Mouse (Mus musculus): ENCODE measurements around the gene Sod3.

DNA sequence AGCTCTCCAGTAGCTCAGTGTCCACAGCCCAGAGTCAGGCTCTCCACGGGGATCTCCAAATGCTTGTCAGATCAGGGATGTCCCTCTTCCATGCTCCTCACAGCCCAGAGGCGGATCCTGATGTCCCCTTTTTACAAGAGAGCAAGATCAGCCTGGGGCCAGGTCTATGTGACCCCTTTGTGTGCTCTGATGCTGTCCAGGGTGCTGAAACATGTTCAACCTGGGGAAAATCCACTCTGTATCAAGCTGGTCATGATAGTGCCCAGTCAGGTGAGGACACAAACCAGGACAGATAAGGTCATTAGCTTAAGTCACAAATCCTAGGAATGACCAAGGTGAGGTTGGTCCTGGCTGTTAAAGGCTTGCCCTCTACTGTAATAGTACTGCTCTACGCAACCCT lies 48.0 kb downstream of the Sod3 start:
- TF ChIP-seq CTCF (IDR thresholded peaks at IDR 0.05 in 2 of 3, conservative IDR thresholded peaks at IDR 0.05 in 1 of 3; ENCODE audit: control insufficient read depth in 1 of 3, insufficient read depth in 1 of 3, low read depth in 2 of 3, low read length in 3 of 3, poor library complexity in 1 of 3, severe bottlenecking in 1 of 3) (no peak), MXI1 (IDR thresholded peaks at IDR 0.05; ENCODE audit: low read depth, low read length) (no peak), GABPA (IDR thresholded peaks at IDR 0.05; ENCODE audit: low read depth, low read length) (no peak), MAZ (IDR thresholded peaks at IDR 0.05; ENCODE audit: low read depth, low read length) (no peak), ZKSCAN1 (IDR thresholded peaks at IDR 0.05; ENCODE audit: low read depth, low read length) (no peak), JUND (IDR thresholded peaks at IDR 0.05; ENCODE audit: low read depth, low read length) (no peak), POLR2A (IDR thresholded peaks at IDR 0.05; ENCODE audit: control insufficient read depth in 1 of 2, insufficient read depth in 1 of 2, low read depth in 1 of 2, low read length in 2 of 2, poor library complexity in 1 of 2) (no peak), EP300 (IDR thresholded peaks at IDR 0.05; ENCODE audit: low read depth in 1 of 2, low read length in 2 of 2) (no peak), TAL1 (IDR thresholded peaks at IDR 0.05; ENCODE audit: low read length) (no peak), HCFC1 (IDR thresholded peaks at IDR 0.05; ENCODE audit: low read depth, low read length) (no peak), USF1 (IDR thresholded peaks at IDR 0.05; ENCODE audit: low read depth, low read length) (no peak), MAFK (IDR thresholded peaks at IDR 0.05; ENCODE audit: borderline replicate concordance, low read depth, low read length) (no peak), CHD1 (IDR thresholded peaks at IDR 0.05; ENCODE audit: low read depth, low read length) (no peak)

Measured in MEL (cell line).